Mouse (Mus musculus): Measurements from ENCODE around the gene Tfdp2.
"Not testable (repeated sequence)": the region's sequence is repeated elsewhere in the genome, so short reads cannot be mapped to it uniquely, and the experiment has no call there.

GRCm38 (mm10) chr9:96163983-96164382, 32.1 kb upstream of the Tfdp2 start:
- not testable (repeated sequence) for TF ChIP-seq E2F4 (IDR thresholded peaks at IDR 0.05; ENCODE audit: insufficient read depth); POLR2A (IDR thresholded peaks at IDR 0.05; ENCODE audit: insufficient read length, low read depth); MAX (IDR thresholded peaks at IDR 0.05; ENCODE audit: low read depth); REST (IDR thresholded peaks at IDR 0.05; ENCODE audit: insufficient read depth, insufficient read length); TCF12 (IDR thresholded peaks at IDR 0.05; ENCODE audit: insufficient read depth, poor library complexity, severe bottlenecking); USF1 (IDR thresholded peaks at IDR 0.05; ENCODE audit: low read depth); CEBPB (IDR thresholded peaks at IDR 0.05; ENCODE audit: insufficient read depth, poor library complexity, severe bottlenecking); POLR2AphosphoS2 (IDR thresholded peaks at IDR 0.05; ENCODE audit: insufficient read length, low read depth); MYOG (IDR thresholded peaks at IDR 0.05; ENCODE audit: control insufficient read depth in 1 of 3, insufficient read depth in 1 of 3, insufficient read length in 2 of 3, low read depth in 2 of 3); TCF3 (IDR thresholded peaks at IDR 0.05; ENCODE audit: insufficient read length, low read depth); MYOD1 (IDR thresholded peaks at IDR 0.05; ENCODE audit: control insufficient read depth in 1 of 3, insufficient read length in 2 of 3, low read depth in 2 of 3)

Measured in myocyte (in vitro differentiated cells).